Mouse (Mus musculus) C2C12 (cell line): ENCODE results near the gene Fndc3a. TPM values are rescaled to one million over a fixed set of nuclear protein-coding genes. Genes with fewer than 3 reads are reported as not detected.

ENCODE experiments used
- H3K27me3 ChIP-seq: one replicate; pipeline ENCODE4 v1.6.1; 2011; ENCODE audit not compliant: control insufficient read depth, insufficient read depth, insufficient read length
- H3K36me3 ChIP-seq: one replicate; pipeline ENCODE4 v1.6.1; 2011; ENCODE audit not compliant: control insufficient read depth, insufficient read depth
- H3K4me3 ChIP-seq: one replicate; pipeline ENCODE4 v1.5.1; 2011; ENCODE audit warnings: mild to moderate bottlenecking, control low read depth; ENCODE audit not compliant: poor library complexity, insufficient read depth, severe bottlenecking
- H3K79me2 ChIP-seq: one replicate; pipeline ENCODE4 v1.6.1; 2011; ENCODE audit not compliant: control insufficient read depth, insufficient read depth
- H3K79me3 ChIP-seq: one replicate; pipeline ENCODE4 v1.6.1; 2011; ENCODE audit warnings: low read depth, control low read depth
- H3ac ChIP-seq: one replicate; pipeline ENCODE3; 2011; ENCODE audit warnings: low read depth; ENCODE audit not compliant: control insufficient read depth, insufficient read length
- CEBPB ChIP-seq: IDR thresholded peaks from one replicate; pipeline ENCODE4 v1.6.1; 2011; ENCODE audit warnings: low read depth, mild to moderate bottlenecking, control low read depth, moderate library complexity
- CTCF ChIP-seq: IDR thresholded peaks from one replicate; pipeline ENCODE4 v1.5.1; 2011; ENCODE audit not compliant: control insufficient read depth, insufficient read depth, insufficient read length
- FOSL1 ChIP-seq: IDR thresholded peaks from one replicate; pipeline ENCODE4 v1.8.0; 2011; ENCODE audit warnings: mild to moderate bottlenecking, low read length; ENCODE audit not compliant: poor library complexity, insufficient read depth, severe bottlenecking
- MAX ChIP-seq: IDR thresholded peaks from one replicate; pipeline ENCODE4 v1.6.1; 2011; ENCODE audit warnings: mild to moderate bottlenecking, control low read depth
- MYOD1 ChIP-seq: IDR thresholded peaks from one replicate; pipeline ENCODE4 v1.6.1; 2011; ENCODE audit warnings: low read depth; ENCODE audit not compliant: control insufficient read depth, insufficient read length
- MYOG ChIP-seq: IDR thresholded peaks from one replicate; pipeline ENCODE4 v1.6.1; 2011; ENCODE audit not compliant: control insufficient read depth, insufficient read length; ENCODE audit errors: extremely low read depth
- USF1 ChIP-seq: IDR thresholded peaks from one replicate; pipeline ENCODE4 v1.6.1; 2011; ENCODE audit warnings: low read depth, mild to moderate bottlenecking, control low read depth, moderate library complexity
- polyA plus RNA-seq: library from polyadenylated mRNA; unstranded; fragments of >200 nt; fragmentation: generic; extraction: Trizol; gene quantifications from one replicate; pipeline ENCODE4 v1.2.1, GENCODE M21; 2012; ENCODE audit warnings: missing spikeins

Fndc3a gene
- polyA plus RNA-seq, 1 experiment = 9.0 TPM

- H3K79me2 ChIP-seq = no peaks in the 10 kb centered on the region
- no peaks in the 10 kb centered on the region for H3K27me3 ChIP-seq
- H3K4me3 ChIP-seq = no peak overlapping the region
- no peaks in the 10 kb centered on the region for H3K36me3 ChIP-seq
- H3ac ChIP-seq = no peak overlapping the region
- no peaks in the 10 kb centered on the region for H3K79me3 ChIP-seq
- TF ChIP-seq CEBPB (peak; percentile 6), MYOD1 (no peak)
Observed at GRCm38 (mm10) chr14:72739484-72740208, 29.8 kb upstream of the Fndc3a start.

- H3K27me3 ChIP-seq = no peaks in the 10 kb centered on the region
- H3K4me3 ChIP-seq = no peak overlapping the region
- no peak overlapping the region for H3ac ChIP-seq
- H3K36me3 ChIP-seq = no peaks in the 10 kb centered on the region
- TF ChIP-seq MAX (no peak), CEBPB (no peak), MYOD1 (no peak), USF1 (no peak), FOSL1 (no peak), CTCF (no peak), MYOG (no peak)
- H3K79me3 ChIP-seq = no peaks in the 10 kb centered on the region
- no peaks in the 10 kb centered on the region for H3K79me2 ChIP-seq
Observed at GRCm38 (mm10) chr14:72738776-72739175, 29.0 kb upstream of the Fndc3a start.

DNA sequence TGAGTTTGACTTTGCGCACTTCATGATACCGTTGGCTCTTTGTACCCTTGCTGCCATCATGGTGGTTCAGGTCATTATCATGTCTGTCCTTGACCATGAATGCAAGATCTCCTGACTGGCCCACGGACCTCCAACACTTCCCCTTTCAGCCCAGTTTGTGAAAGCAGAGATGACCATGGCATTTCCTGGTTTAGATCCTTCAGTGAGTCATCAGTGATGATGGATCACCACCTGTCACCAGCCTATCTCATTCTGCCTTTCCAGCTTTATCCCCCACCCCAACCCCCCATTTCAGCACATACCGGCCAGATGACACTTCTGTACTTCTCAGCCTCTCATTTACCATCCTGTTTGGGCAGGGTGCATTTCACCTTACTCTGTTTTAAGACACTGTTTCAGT lies 28.4 kb upstream of the Fndc3a start:
- TF ChIP-seq FOSL1 = peak; percentile 95
- no peak for TF ChIP-seq MYOG
- TF ChIP-seq CTCF = no peak
- peak; percentile 95 for TF ChIP-seq MYOD1
- peak; percentile 47 for TF ChIP-seq MAX
- no peak for TF ChIP-seq USF1
- Histone ChIP-seq H3K4me3 (no peak overlapping the region), H3K27me3 (no peaks in the 10 kb centered on the region), H3ac (no peak overlapping the region), H3K36me3 (no peaks in the 10 kb centered on the region), H3K79me2 (no peaks in the 10 kb centered on the region), H3K79me3 (no peaks in the 10 kb centered on the region)

DNA sequence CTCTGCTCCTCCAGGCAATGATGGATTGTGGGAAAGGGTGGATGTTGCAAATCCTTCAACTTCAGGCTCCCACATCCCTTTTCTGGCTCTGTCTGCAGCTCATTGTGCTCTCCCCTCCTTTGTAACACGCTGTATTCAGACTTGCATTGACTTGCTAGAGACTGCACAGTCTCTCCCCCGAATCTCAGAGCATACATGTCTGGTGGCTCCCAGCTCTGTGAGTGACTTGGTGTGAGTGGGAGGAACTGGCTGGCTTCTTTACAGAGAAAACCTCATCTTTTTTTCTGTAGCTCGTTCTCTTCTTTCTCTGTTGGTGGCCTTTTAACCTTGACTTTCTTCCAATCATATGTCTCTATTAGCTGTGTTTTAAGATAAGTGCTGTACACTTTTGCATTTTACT lies 16.1 kb upstream of the Fndc3a start:
- no peak for TF ChIP-seq FOSL1
- TF ChIP-seq MAX = no peak
- TF ChIP-seq MYOD1 = no peak
- no peak for TF ChIP-seq CEBPB
- Histone ChIP-seq H3K36me3 (no peaks in the 10 kb centered on the region), H3K27me3 (no peaks in the 10 kb centered on the region)

DNA sequence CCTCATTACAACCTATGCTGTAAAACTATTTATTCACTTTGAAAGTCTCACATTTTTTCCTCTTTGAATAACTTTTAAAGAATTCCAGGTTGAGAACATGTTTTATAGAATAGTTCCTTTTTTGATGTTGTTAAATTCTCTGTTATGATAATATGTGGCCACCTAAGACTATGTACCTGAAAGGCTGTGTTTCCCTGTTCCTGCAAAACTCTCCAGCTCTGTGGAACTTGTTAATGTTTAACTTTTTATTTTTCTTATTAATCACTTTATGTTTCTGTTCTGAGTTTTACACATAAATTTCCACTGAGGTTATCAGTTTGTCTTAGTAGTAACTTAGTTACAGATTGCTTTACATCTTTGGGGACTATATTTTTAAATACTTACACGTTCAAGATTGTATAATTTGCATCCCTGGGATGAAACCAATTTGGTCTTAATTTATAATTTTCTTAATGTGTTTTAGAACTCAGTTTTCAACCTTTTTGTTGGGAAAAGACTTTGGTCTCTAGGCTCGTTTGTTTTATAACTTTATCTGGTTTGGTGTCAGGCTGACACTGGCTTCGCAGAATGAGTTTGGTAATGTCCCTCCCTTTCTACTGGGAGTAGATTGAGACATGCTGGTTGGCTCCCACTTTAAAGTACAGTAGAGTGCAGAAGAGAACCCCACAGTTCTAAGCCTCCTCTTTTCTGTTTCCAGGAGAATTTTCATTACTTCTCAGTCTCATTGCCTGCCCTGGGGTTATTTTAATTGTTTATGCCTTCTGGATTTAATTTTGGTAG lies 12.7 kb upstream of the Fndc3a start:
- Histone ChIP-seq H3K27me3 (no peaks in the 10 kb centered on the region), H3K4me3 (no peak overlapping the region), H3K36me3 (no peaks in the 10 kb centered on the region), H3K79me2 (no peaks in the 10 kb centered on the region), H3K79me3 (no peaks in the 10 kb centered on the region), H3ac (no peak overlapping the region)
- TF ChIP-seq MAX (no peak), CTCF (no peak), FOSL1 (no peak), MYOD1 (no peak), USF1 (no peak), CEBPB (no peak), MYOG (no peak)

More for the DNA sequence above, 16.1 kb upstream of the Fndc3a start:
- Histone ChIP-seq H3K79me2 (no peaks in the 10 kb centered on the region), H3K4me3 (no peak overlapping the region), H3ac (no peak overlapping the region), H3K79me3 (no peaks in the 10 kb centered on the region)

- Histone ChIP-seq H3K79me2 (no peaks in the 10 kb centered on the region), H3K27me3 (no peaks in the 10 kb centered on the region), H3K36me3 (no peaks in the 10 kb centered on the region), H3K79me3 (no peaks in the 10 kb centered on the region), H3K4me3 (no peak overlapping the region), H3ac (no peak overlapping the region)
- TF ChIP-seq USF1 (no peak), MYOD1 (no peak), CEBPB (no peak), CTCF (no peak), MAX (no peak), FOSL1 (no peak), MYOG (no peak)
Observed at GRCm38 (mm10) chr14:72716175-72716574, 6.4 kb upstream of the Fndc3a start.
